ENCODE assay signal across 8 mouse cellular contexts in the genomic region with DNA sequence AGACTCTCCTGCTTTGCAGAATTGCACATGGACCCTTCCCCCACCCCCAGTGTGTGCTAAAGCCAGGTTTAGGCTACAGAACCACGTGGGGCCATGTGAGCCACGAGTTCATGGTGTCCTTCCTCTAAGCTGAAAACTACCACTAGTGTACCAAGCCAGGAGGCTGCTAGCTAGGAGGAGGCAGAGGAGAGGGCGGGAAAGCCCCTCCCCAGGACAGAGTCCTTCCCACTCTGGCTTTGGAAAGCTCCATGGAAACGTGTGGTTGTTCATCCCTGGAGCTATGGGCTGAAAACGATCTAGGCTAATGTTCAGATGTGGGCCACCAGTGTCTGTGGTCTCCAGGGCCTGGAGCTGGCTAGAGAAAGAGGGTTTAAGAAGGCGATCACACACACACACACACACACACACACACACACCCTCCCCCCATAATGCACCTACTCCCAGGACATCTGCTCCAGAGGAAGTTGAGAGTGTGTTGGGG. TPM values are rescaled to one million over a fixed set of nuclear protein-coding genes. Genes with fewer than 3 reads are reported as not detected.
A peak's percentile ranks its signal among the peaks of the same experiment; 100 is the strongest.
DNase-seq lines count a peak whose midpoint lies in the region; ATAC-seq and TF ChIP-seq lines count a peak whose summit lies in the region.

No protein-coding gene starts in this region.

- in situ Hi-C loops in CH12.LX (cut with MboI; ENCODE audit: low pct_ligation_motif_present, low pct_unique_long_range_greater_than_20kb, low sequenced_read_pairs), result no loop called here

- H3K27me3 ChIP-seq in CH12.LX (replicated peaks), result no peaks in the 10 kb centered on the region
- H3K27me3 ChIP-seq in embryonic facial prominence, embryonic 13.5 days, result peaks cover 59% of the 10 kb centered on the region

- ATAC-seq in frontal cortex, adult (ENCODE audit: low TSS enrichment), result no peak
- ATAC-seq in embryonic facial prominence, embryonic 13.5 days (ENCODE audit: insufficient number of reproducible peaks, insufficient read depth, low FRiP score, low TSS enrichment, low read depth), result no peak
- no peak for ATAC-seq in granulocyte monocyte progenitor cell, adult 5-6 weeks (replicated peaks; ENCODE audit: poor library complexity, severe bottlenecking)

- H3K27ac ChIP-seq in CH12.LX (ENCODE audit: insufficient read depth, low read depth), result no peak overlapping the region
- H3K27ac ChIP-seq in embryonic facial prominence, embryonic 13.5 days, result no peak overlapping the region
- peak overlapping the region; percentile 96 for H3K27ac ChIP-seq in left cerebral cortex, adult 2 months

- no peak for TF ChIP-seq EP300 in CH12.LX (IDR thresholded peaks at IDR 0.05; ENCODE audit: low read length)

- dilution Hi-C loops in CH12.LX (cut with MboI; ENCODE audit: extremely low pct_ligation_motif_present, extremely low pct_unique_long_range_greater_than_20kb, low sequenced_read_pairs), result no loop called here

- H3K4me3 ChIP-seq in CH12.LX (replicated peaks in 1 of 3; ENCODE audit: low read depth in 2 of 3, low read length in 2 of 3, poor library complexity in 1 of 3), result peak overlapping the region in 2 of 3 experiments; percentile 57 to 60
- H3K4me3 ChIP-seq in embryonic facial prominence, embryonic 13.5 days, result peak overlapping the region; percentile 45
- peak overlapping the region; percentile 60 for H3K4me3 ChIP-seq in left cerebral cortex, adult 2 months

- no peak overlapping the region for H3K4me2 ChIP-seq in CH12.LX (ENCODE audit: insufficient read depth, low read depth, poor library complexity, severe bottlenecking)
- peak overlapping the region; percentile 81 for H3K4me2 ChIP-seq in embryonic facial prominence, embryonic 13.5 days

- intact Hi-C loops in left cerebral cortex, adult 2 months (cut with DNase I), result loop anchor here (5.0 kb wide), 1 partner anchor 33 kb away; a partner anchor contains a TSS

- WGBS in embryonic facial prominence, embryonic 13.5 days, result 42% methylated on average over 6 of the region's 6 CpGs

- H3K9ac ChIP-seq in CH12.LX (ENCODE audit: insufficient read depth, low read depth), result no peak overlapping the region
- no peak overlapping the region for H3K9ac ChIP-seq in embryonic facial prominence, embryonic 13.5 days

- TF ChIP-seq POLR2A in CH12.LX (IDR thresholded peaks at IDR 0.05; ENCODE audit: low read depth, low read length), result no peak

- H3K36me3 ChIP-seq in CH12.LX (replicated peaks in 1 of 2; ENCODE audit: control insufficient read depth in 1 of 2, insufficient read depth in 1 of 2, low read length in 1 of 2), result peaks cover 42 to 75% of the 10 kb centered on the region in 2 experiments
- peaks cover 29% of the 10 kb centered on the region for H3K36me3 ChIP-seq in embryonic facial prominence, embryonic 13.5 days

- no peaks in the 10 kb centered on the region for H3K79me2 ChIP-seq in CH12.LX (replicated peaks; ENCODE audit: control insufficient read depth, extremely low read depth, insufficient read depth, poor library complexity, severe bottlenecking)

- DNase-seq in frontal cortex, postnatal 36 days (ENCODE audit: low spot score in 2 of 2), result peak; percentile 52 to 54
- DNase-seq in CH12.LX (ENCODE audit: extremely low read depth), result peak; percentile 28
- DNase-seq in left cerebral cortex, adult 2 months (ENCODE audit: extremely low spot score in 1 of 2, low spot score in 2 of 2), result peak; percentile 33 to 39
- DNase-seq in T-cell, adult 2 months (ENCODE audit: low spot score), result no peak
- no peak for DNase-seq in urinary bladder, postnatal 14 days (ENCODE audit: low spot score)

- H3K4me1 ChIP-seq in CH12.LX (ENCODE audit: control insufficient read depth in 1 of 2, insufficient read depth in 2 of 2), result peaks cover 8 to 31% of the 10 kb centered on the region in 2 experiments; a peak in 3 of 4 replicates
- peaks cover 65% of the 10 kb centered on the region for H3K4me1 ChIP-seq in embryonic facial prominence, embryonic 13.5 days

- no peak for TF ChIP-seq RAD21 in CH12.LX (IDR thresholded peaks at IDR 0.05; ENCODE audit: low read depth, low read length)

- peaks cover 39% of the 10 kb centered on the region for H3K9me3 ChIP-seq in CH12.LX (replicated peaks; ENCODE audit: low read length)
- no peaks in the 10 kb centered on the region for H3K9me3 ChIP-seq in embryonic facial prominence, embryonic 13.5 days

- no peak for TF ChIP-seq CTCF in CH12.LX (conservative IDR thresholded peaks at IDR 0.05 in 1 of 2, IDR thresholded peaks at IDR 0.05 in 1 of 2; ENCODE audit: low read depth in 2 of 2, low read length in 2 of 2)
- no peak for TF ChIP-seq CTCF in left cerebral cortex, adult 2 months (IDR thresholded peaks at IDR 0.05)

TF ChIP-seq in CH12.LX, 34 proteins besides CTCF, POLR2A, EP300 and RAD21:
- no peak for TF ChIP-seq MAFK (IDR thresholded peaks at IDR 0.05; ENCODE audit: insufficient replicate concordance, low read length)
- TF ChIP-seq USF2 (conservative IDR thresholded peaks at IDR 0.05; ENCODE audit: low read depth, low read length), result no peak
- no peak for TF ChIP-seq MAZ (IDR thresholded peaks at IDR 0.05; ENCODE audit: low read depth, low read length)
- no peak for TF ChIP-seq RCOR1 (conservative IDR thresholded peaks at IDR 0.05; ENCODE audit: low read depth, low read length)
- TF ChIP-seq MAX (IDR thresholded peaks at IDR 0.05; ENCODE audit: low read length), result peak; percentile 77
- no peak; the same call in 1 of the 2 replicates for TF ChIP-seq USF1 (IDR thresholded peaks at IDR 0.05; ENCODE audit: low read depth, low read length)
- peak; percentile 49; the same call in 1 of the 2 replicates for TF ChIP-seq MYC (IDR thresholded peaks at IDR 0.05; ENCODE audit: low read depth, low read length)
- TF ChIP-seq KAT2A (IDR thresholded peaks at IDR 0.05; ENCODE audit: insufficient replicate concordance, low read length), result no peak
- no peak for TF ChIP-seq POLR2AphosphoS2 (IDR thresholded peaks at IDR 0.05; ENCODE audit: low read depth, low read length)
- no peak for TF ChIP-seq TCF12 (IDR thresholded peaks at IDR 0.05; ENCODE audit: low read depth, low read length)

RNA-seq across cellular contexts. Expression of a gene that starts 0.9 kb away (rescaled TPM):
- total RNA-seq in CH12.LX (2012; rRNA removed), result 0.97 and 1.4 TPM in 2 replicates
- total RNA-seq in CH12.LX (2014; rRNA removed), result 0.23 and 0.31 TPM in 2 replicates
- polyA plus RNA-seq in CH12.LX (2012; ENCODE audit: insufficient read length, low read depth), result 0.93 and 1.4 TPM in 2 replicates
- polyA plus RNA-seq in embryonic facial prominence, embryonic 13.5 days (2015; fragmentation: Nextera tagmentation; extraction: Ambion mirVana), result 0.39 and 0.62 TPM in 2 replicates
- 100 to 1,000 TPM; 102 to 104 TPM for total RNA-seq in left cerebral cortex, adult 2 months (2021)
- not detected in 2 replicates for total RNA-seq in granulocyte monocyte progenitor cell, adult 5-6 weeks (2014; fragmentation: Nextera tagmentation)
- total RNA-seq in granulocyte monocyte progenitor cell, adult 5-6 weeks (2017), result 0.39 TPM in 1 of 2 replicates, not detected in the other

RNA-seq across cellular contexts. Expression of a gene that starts 5.6 kb away (rescaled TPM):
- total RNA-seq in CH12.LX (2012; rRNA removed) (46.6 and 47.2 TPM in 2 replicates), CH12.LX (2014; rRNA removed) (32.6 and 37.9 TPM in 2 replicates)
- polyA plus RNA-seq in CH12.LX (2012; ENCODE audit: insufficient read length, low read depth), result 66.9 and 69.7 TPM in 2 replicates
- polyA plus RNA-seq in embryonic facial prominence, embryonic 13.5 days (2015; fragmentation: Nextera tagmentation; extraction: Ambion mirVana), result 169 and 174 TPM in 2 replicates
- total RNA-seq in left cerebral cortex, adult 2 months (2021), result 10 to 100 TPM; 64.0 to 70.5 TPM
- 62.5 and 89.4 TPM in 2 replicates for total RNA-seq in granulocyte monocyte progenitor cell, adult 5-6 weeks (2014; fragmentation: Nextera tagmentation)
- total RNA-seq in granulocyte monocyte progenitor cell, adult 5-6 weeks (2017), result 5.9 and 46.2 TPM in 2 replicates

RNA-seq across cellular contexts. Expression of a gene that starts 6.0 kb away (rescaled TPM):
- total RNA-seq in CH12.LX (2012; rRNA removed) (29.2 and 34.9 TPM in 2 replicates), CH12.LX (2014; rRNA removed) (0.65 and 4.4 TPM in 2 replicates)
- 4.9 and 11.5 TPM in 2 replicates for polyA plus RNA-seq in CH12.LX (2012; ENCODE audit: insufficient read length, low read depth)
- polyA plus RNA-seq in embryonic facial prominence, embryonic 13.5 days (2015; fragmentation: Nextera tagmentation; extraction: Ambion mirVana), result 4.3 and 7.2 TPM in 2 replicates
- 1 to 10 TPM; 1.8 to 2.6 TPM for total RNA-seq in left cerebral cortex, adult 2 months (2021)
- 1.5 and 3.4 TPM in 2 replicates for total RNA-seq in granulocyte monocyte progenitor cell, adult 5-6 weeks (2014; fragmentation: Nextera tagmentation)
- total RNA-seq in granulocyte monocyte progenitor cell, adult 5-6 weeks (2017), result 1.2 and 66.7 TPM in 2 replicates

RNA-seq across cellular contexts. Expression of a gene that starts 23.0 kb away (rescaled TPM):
- 215 and 223 TPM in 2 replicates for total RNA-seq in CH12.LX (2012; rRNA removed)
- total RNA-seq in CH12.LX (2014; rRNA removed), result 187 and 188 TPM in 2 replicates
- polyA plus RNA-seq in CH12.LX (2012; ENCODE audit: insufficient read length, low read depth), result 202 and 275 TPM in 2 replicates
- polyA plus RNA-seq in embryonic facial prominence, embryonic 13.5 days (2015; fragmentation: Nextera tagmentation; extraction: Ambion mirVana), result 335 and 341 TPM in 2 replicates
- 100 to 1,000 TPM; 190 to 202 TPM for total RNA-seq in left cerebral cortex, adult 2 months (2021)
- total RNA-seq in granulocyte monocyte progenitor cell, adult 5-6 weeks (2014; fragmentation: Nextera tagmentation), result 134 and 171 TPM in 2 replicates
- total RNA-seq in granulocyte monocyte progenitor cell, adult 5-6 weeks (2017), result 96.1 and 107 TPM in 2 replicates

RNA-seq across cellular contexts. Expression of a gene that starts 27.7 kb away (rescaled TPM):
- total RNA-seq in CH12.LX (2012; rRNA removed) (52.0 and 55.7 TPM in 2 replicates), CH12.LX (2014; rRNA removed) (32.2 and 34.6 TPM in 2 replicates)
- 62.0 and 72.9 TPM in 2 replicates for polyA plus RNA-seq in CH12.LX (2012; ENCODE audit: insufficient read length, low read depth)
- 80.3 and 81.9 TPM in 2 replicates for polyA plus RNA-seq in embryonic facial prominence, embryonic 13.5 days (2015; fragmentation: Nextera tagmentation; extraction: Ambion mirVana)
- 100 to 1,000 TPM; 157 to 163 TPM for total RNA-seq in left cerebral cortex, adult 2 months (2021)
- 63.1 and 75.4 TPM in 2 replicates for total RNA-seq in granulocyte monocyte progenitor cell, adult 5-6 weeks (2014; fragmentation: Nextera tagmentation)
- total RNA-seq in granulocyte monocyte progenitor cell, adult 5-6 weeks (2017), result 61.3 and 71.0 TPM in 2 replicates

Comparison
In these comparisons a context has a peak if more than half of its experiments do, and no peak if none do; other contexts are left out.
1. DNase-seq: peak in frontal cortex, postnatal 36 days (2 of 2), CH12.LX (single experiment) and left cerebral cortex, adult 2 months (2 of 2); none in T-cell, adult 2 months (single experiment) and urinary bladder, postnatal 14 days (single experiment).
2. RNA of a gene that starts 0.9 kb away (total RNA-seq): 102 to 104 TPM in left cerebral cortex, adult 2 months; 0.23 to 1.4 TPM in CH12.LX and 0.39 TPM in granulocyte monocyte progenitor cell, adult 5-6 weeks; every median in the first group is over 10 times any median in the second.
3. Peak in every context shown above with its lines, with median percentiles within 50 percentile points of each other: H3K4me3 ChIP-seq.